Mouse (Mus musculus) adrenal gland, postnatal 25 days (tissue): ENCODE results near the gene U2af1l4. TPM values are rescaled to one million over a fixed set of nuclear protein-coding genes. Genes with fewer than 3 reads are reported as not detected.
A peak's percentile ranks its signal among the peaks of the same experiment; 100 is the strongest.

Experiments
- DNase-seq: peaks from one replicate; pipeline ENCODE4 v3.0.0; 2021; ENCODE audit warnings: mixed read lengths
- long read RNA-seq: library from polyadenylated mRNA; stranded (forward); transcript quantifications from one replicate; pipeline ENCODE4 v2.0.0, GENCODE M21; 2021
- total RNA-seq: library from RNA; stranded (reverse); gene quantifications from 2 replicates; pipeline ENCODE4 v1.2.3, GENCODE M21; 2021

Gene U2af1l4
- total RNA-seq = 71.9 and 81.8 TPM in 2 replicates
- long read RNA-seq, transcript U2af1l4-201 (8 exons, 884 nt) = major isoform, 18 of 31 reads
- long read RNA-seq, partial matches to known transcripts = 1 of 31 reads
- long read RNA-seq, other reads (novel, unspliced or antisense) = 6 of 31 reads

DNA sequence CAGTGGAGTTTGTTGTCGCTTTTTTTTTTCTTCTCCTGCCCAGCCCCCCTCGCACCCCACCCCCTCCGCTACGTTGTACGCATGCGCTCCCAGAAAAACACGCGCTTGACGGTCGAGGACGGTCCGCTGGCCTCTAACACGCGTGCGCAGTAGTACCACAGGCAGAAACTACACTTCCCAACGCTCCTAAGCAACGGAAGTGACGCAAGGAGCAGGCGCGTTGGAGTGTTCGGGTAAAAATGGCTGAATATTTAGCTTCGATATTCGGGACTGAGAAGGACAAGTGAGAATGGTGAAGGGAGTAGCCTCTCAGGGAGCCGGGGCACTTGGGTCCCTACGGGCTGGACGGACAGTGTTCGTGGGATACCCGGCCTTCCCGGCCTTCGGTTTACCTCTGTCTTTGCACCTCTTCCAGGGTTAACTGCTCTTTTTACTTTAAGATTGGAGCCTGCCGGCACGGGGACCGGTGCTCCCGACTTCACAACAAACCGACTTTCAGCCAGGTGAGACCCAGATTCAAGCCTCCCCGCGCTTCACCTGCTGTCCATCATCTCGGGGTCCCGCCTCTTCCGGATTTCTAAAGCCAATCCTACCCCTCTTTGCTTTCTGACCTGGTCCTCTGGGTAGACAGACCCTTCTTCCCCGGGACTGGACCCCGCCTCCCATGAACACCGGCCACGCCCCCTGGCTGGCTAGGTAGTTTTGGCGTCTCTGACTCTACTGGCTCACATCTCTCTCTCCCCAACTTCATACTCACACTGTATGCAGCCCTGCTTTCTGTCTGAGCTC is at the start of gene U2af1l4, which contains the start of the genes Gm49396 and Psenen:
U2af1l4 (plus strand) TSS at position 185 of the 789 bp plus-strand sequence.
Gm49396 (plus strand) TSS at position 228 of the 789 bp plus-strand sequence.
Psenen (minus strand) TSS at position 511 of the 789 bp plus-strand sequence.
- peak; percentile 96 for DNase-seq

- DNase-seq = no peak
These were observed 47.9 kb upstream of the U2af1l4 start for GRCm38 (mm10) chr7:30515003-30515760.

GRCm38 (mm10) chr7:30518325-30518724 is 44.8 kb upstream of the U2af1l4 start:
- DNase-seq = no peak

DNA sequence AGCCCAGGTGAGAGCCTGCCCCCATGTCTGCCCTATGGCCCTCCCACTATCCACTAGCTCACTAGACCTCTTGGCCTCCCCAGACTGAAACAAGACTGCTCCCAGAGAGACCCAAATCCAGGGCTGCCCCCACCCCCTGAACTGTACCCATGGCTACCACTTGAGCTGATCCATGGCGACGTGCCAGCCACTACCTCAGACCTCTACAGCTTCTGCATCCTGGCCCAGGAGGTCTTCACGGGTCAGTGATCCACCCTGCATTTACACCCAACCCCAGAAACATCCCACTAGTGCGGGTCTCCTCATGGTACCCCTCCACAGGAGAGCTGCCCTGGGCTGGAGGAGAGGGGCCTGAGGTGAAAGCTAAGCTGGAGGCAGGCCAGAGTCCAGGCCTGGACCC is 42.7 kb upstream of the U2af1l4 start:
- DNase-seq = no peak

GRCm38 (mm10) chr7:30520856-30521255 is 42.2 kb upstream of the U2af1l4 start:
- no peak for DNase-seq

DNA sequence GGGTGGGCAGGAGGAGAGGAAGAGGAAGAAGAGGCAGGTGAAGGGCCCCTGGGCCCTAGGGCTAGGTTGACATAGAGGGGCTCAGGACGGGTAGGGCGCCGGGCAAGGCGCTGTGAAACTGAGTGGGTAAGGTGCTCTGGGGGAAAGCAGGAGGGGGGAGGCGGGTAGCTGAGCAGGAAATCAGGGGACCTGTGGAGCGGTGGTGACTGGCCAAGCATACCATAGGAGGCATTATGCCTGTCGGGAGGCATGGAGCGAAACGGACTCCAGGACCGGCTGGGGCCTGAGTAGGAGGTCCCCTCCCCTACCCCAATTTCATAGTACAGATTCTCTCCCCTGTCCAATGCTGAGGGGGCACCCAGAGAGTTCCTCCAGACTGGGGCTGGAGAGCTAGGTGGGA is 40.2 kb upstream of the U2af1l4 start:
- DNase-seq = no peak

DNA sequence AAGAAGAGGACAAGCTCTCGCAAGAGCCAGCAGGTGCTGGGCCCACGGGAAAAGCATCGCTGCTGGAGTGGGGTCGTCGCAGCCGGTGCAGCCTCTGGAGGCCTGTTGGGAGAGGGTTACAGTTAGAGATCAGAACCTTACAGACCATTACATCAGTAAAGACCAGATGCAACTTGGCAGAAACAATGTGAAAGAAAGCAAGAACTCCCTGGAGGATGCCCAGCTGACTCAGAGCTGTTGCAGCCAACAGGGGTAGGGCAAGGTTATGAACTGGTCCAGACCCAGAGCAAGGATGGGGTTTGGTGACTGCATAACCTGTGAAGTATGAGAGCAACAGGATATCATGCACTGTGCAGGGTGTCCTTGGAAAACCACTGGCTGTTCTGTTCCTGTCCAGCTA is 38.6 kb upstream of the U2af1l4 start:
- DNase-seq = no peak

GRCm38 (mm10) chr7:30525954-30526353 is 37.1 kb upstream of the U2af1l4 start:
- DNase-seq = no peak

DNA sequence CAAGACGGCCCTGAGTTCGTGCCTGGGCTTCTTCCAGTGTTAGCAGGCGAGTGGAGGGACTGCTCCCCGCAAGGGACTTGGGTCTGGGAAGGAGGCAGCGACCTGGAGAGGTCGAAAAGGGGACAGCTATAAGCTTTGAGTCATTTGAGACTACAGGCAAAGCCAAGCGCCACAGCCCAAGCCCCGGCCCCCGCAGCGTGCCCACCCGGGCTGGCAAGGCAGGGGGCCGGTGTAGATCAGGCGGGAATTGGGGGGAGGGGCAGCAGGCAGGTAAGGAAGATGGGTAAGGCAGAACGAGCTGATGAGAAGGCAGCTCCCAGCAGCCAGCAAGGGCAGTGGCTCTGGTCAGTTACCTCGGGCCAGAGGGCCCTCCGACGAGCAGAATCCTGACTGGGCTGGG is 36.7 kb upstream of the U2af1l4 start:
- no peak for DNase-seq

- DNase-seq = no peak
These were observed 36.1 kb upstream of the U2af1l4 start for GRCm38 (mm10) chr7:30526981-30527380.

GRCm38 (mm10) chr7:30531291-30531815 is 31.7 kb upstream of the U2af1l4 start:
- DNase-seq = no peak

GRCm38 (mm10) chr7:30532931-30533330 is 30.2 kb upstream of the U2af1l4 start:
- DNase-seq = no peak

GRCm38 (mm10) chr7:30533941-30534632 is 29.0 kb upstream of the U2af1l4 start:
- no peak for DNase-seq

DNA sequence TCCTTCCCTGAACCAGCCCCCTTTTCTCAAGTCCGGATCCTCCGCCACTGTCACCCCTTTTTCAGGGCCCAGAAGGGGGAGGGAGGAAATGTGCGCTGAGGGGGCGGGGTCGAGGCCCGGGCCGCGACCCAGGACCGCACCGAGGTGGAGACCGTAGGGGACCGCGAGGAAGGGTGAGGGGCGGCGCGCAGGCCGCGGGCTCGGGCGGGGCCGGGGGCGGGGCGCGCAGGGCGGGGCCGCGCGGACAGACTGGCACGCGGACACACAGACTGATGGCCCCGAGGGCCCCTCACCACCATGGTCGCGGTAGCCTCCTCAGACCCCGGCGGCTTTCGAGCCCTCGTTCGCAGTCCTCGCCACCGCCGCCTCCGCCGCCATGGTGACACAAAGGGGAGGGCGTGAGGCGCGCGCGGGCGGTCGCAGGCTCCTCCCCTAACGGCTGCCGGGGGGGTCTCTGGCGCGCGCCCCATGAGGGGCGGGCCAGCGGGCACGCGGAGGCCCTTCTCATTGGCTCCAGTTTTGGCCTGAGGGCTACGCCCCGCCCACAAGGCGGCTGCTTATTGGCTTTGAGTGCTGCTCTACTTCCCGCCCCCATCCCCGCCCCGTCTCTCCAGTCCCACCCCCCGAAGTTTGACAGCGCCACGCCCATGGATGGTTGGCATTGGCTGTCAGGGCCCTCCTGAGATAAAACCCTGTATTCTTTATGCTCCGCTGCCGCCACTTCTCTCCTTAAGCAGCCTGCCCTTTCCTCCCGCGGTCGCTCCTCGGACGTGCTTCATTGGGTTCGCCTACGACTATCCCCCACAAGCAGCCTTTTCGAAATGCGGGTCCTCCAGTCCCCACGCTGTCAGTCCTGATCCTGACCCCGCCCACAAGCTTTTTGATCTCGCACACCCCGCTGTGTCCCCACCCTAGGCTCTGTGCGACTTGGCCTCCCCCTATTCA is 28.2 kb upstream of the U2af1l4 start, which contains the start of gene Arhgap33:
Arhgap33 (minus strand) TSS at position 428 of the 945 bp plus-strand sequence.
- DNase-seq = peak; percentile 96

DNA sequence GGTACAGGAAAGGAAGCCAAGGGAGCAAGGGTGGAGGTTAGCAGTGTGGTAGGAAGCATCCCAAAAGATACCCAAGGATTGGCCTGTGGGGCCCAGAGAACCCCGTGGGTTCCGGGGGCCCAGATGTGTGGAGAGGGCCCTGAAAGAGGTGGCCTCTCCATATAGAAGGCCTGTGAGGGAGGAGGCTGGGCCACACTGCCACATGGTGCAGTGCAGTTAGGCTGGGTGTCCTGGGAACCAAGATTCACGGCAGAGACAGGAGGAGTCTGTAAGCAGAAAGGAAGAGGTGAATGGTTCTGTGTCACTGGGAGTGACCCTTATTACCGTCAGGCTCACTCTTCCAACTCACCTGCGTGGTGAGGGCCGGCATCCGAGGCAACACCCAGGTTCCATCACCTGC is 22.5 kb upstream of the U2af1l4 start:
- DNase-seq = no peak

DNA sequence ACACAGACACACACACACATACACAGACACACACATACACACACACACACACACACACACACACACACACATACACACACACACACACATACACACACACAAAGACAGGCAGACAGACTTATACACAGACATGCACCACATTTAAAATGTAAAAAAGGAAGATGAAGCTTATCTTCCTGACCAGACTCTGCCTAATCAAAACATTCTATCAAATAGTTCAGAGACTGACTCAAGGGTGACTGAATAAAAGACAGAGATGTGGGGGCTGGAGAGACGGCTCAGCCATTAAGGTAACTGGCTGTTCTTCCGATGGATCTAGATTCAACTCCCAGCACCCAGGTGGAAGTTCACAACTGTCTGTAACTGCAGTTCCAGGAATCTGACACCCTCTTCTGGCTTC is 18.8 kb upstream of the U2af1l4 start:
- no peak for DNase-seq

GRCm38 (mm10) chr7:30549880-30550279 is 13.2 kb upstream of the U2af1l4 start:
- no peak for DNase-seq

DNA sequence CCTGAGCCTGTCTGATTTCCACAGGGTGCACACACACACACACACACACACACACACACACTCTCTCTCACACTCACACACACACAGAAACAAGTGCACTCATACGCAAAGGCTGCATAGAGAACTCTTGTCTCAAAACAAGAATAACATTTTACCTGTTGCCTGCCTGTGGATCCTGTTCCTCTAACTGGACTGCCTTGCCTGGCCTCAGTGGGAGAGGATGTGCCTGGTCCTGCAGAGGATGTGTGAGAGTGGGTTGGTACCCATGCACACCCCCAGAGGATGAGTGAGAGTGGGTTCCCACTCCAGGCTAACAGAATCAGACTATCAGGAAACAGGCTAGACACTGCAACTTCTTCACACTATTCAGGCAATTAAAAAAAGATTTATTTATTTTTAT is 12.5 kb upstream of the U2af1l4 start:
- DNase-seq = no peak

DNA sequence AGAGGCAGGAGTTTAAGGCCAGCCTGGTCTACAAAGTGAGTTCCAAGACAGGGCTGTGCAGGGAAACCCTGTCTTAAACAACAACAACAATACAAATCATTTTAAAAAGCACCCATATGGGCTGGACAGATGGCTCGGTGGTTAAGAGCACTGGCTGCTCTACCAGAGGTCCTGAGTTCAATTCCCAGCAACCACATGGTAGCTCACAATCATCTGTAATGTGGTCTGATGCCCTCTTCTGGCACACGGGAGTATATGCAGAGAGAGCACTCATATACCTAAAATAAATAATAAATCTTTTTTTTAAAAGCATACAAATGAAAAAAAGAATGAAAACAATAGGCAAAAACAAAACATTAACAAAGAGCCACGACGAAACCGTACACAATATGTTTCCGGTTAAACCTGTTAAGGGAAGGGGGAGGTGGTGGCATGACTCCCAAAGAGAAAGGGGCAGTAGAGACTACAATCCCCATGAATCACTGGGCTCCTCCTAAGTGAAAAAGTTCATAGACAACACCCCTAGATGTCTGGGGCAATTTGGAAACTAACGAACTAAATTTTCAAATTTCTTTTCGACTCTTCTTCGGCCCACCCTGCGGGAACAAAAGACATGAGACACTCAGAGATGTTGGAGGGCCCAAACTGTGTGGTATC is 11.5 kb upstream of the U2af1l4 start:
- no peak for DNase-seq
